Mouse (Mus musculus): Measurements from ENCODE around the gene Rab7.

DNA sequence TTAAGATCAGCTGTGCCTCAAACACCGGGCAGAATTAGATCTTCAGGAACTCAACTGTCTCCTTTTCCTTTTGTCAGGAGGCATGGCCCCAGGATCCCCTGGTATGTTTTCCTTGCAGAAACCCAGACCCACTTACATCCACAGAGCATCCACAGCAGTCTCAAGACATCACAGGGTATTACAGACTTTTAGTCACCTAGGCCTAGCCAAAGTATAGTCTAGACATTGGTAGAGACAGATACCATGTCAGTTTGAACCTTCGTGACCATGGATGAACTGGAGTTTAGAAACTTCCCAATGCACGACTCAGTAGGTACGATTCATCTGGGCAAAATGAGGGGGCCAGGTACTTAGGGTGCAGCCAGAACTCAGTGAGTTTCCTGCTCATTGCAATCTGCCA is 46.7 kb downstream of the Rab7 start:
- TF ChIP-seq POLR2A (IDR thresholded peaks at IDR 0.05; ENCODE audit: borderline replicate concordance, control insufficient read depth, low read depth, low read length) (no peak), CTCF (IDR thresholded peaks at IDR 0.05; ENCODE audit: control insufficient read depth, insufficient read depth, low read length) (no peak)

Measured in bone marrow, adult 2 months (tissue).